Mouse (Mus musculus) spleen, adult 2 months (tissue): Measurements from ENCODE around the gene Asxl1.

Source experiments
- CTCF ChIP-seq: fragments of 200-500 bp; IDR thresholded peaks from 2 replicates; pipeline ENCODE4 v1.5.1; 2011; ENCODE audit warnings: mild to moderate bottlenecking, inconsistent platforms; ENCODE audit not compliant: insufficient read depth, insufficient read length, insufficient replicate concordance; ENCODE audit errors: extremely low read depth
- POLR2A ChIP-seq: fragments of 200-500 bp; IDR thresholded peaks from 2 replicates; pipeline ENCODE4 v1.6.1; 2011; ENCODE audit warnings: low read depth, low read length, inconsistent platforms

GRCm38 (mm10) chr2:153356784-153357183 is 11.2 kb downstream of the Asxl1 start:
- no peak for TF ChIP-seq POLR2A
- TF ChIP-seq CTCF = no peak
